Mouse (Mus musculus) olfactory bulb, adult 2 months (tissue): ENCODE results near the gene Schip1. TPM values are rescaled to one million over a fixed set of nuclear protein-coding genes. Genes with fewer than 3 reads are reported as not detected.

Experiments used
- H3K27ac ChIP-seq: fragments of 200-500 bp; 2 replicates; pipeline ENCODE4 v1.5.1; 2012; ENCODE audit warnings: low read depth, low read length; ENCODE audit not compliant: insufficient read depth
- H3K4me1 ChIP-seq: fragments of 200-500 bp; 2 replicates; pipeline ENCODE4 v1.6.1; 2012; ENCODE audit warnings: low read length; ENCODE audit not compliant: control insufficient read depth, insufficient read depth
- H3K4me3 ChIP-seq: fragments of 200-500 bp; 2 replicates; pipeline ENCODE4 v1.5.1; 2012; ENCODE audit warnings: mild to moderate bottlenecking, low read depth, low read length, moderate library complexity; ENCODE audit not compliant: insufficient read depth
- CTCF ChIP-seq: fragments of 200-500 bp; IDR thresholded peaks from 2 replicates; pipeline ENCODE4 v1.5.1; 2012; ENCODE audit warnings: low read depth, mild to moderate bottlenecking, low read length, moderate library complexity; ENCODE audit not compliant: insufficient read depth
- POLR2A ChIP-seq: fragments of 200-500 bp; IDR thresholded peaks from 2 replicates; pipeline ENCODE4 v1.6.1; 2012; ENCODE audit warnings: mild to moderate bottlenecking, low read depth, low read length, moderate library complexity; ENCODE audit not compliant: insufficient read depth
- WGBS: fragments of 180-500 bp; shearing (Covaris S2); methylation state at CpG from one replicate; pipeline ENCODE4 v1.1.7; 2018; 5-methylcytosine and 5-hydroxymethylcytosine counted together
- polyA plus RNA-seq: library from polyadenylated mRNA; stranded (reverse); fragments of >200 nt; gene quantifications from 2 replicates; pipeline ENCODE4 v1.2.4, GENCODE M21; 2012; ENCODE audit warnings: low replicate concordance; ENCODE audit not compliant: missing spikeins, insufficient read depth, insufficient read length

The Schip1 gene
- polyA plus RNA-seq, 1 experiment: not detected

DNA sequence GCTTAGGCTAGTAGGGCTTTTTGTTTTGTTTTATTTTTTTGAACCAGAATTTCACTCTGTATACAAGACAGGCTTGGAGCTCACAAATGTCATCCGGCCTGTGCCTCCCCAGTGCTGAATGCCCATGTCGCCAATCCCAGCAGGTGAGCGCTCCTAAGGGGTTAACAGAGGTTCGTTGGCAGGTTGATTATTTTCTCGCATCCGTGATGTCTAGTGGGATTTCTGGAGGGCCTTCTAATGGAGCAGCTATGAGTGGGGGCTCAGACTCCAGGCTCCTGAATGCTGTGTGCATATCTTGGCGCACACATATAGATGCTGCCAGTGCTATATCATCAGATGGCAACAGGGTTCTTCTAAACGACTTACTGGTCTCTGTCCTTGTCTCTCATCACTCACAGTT is 510.0 kb downstream of the Schip1 start:
- no peak for TF ChIP-seq CTCF
- H3K4me1 ChIP-seq: peaks cover 22% of the 10 kb centered on the region
- H3K4me3 ChIP-seq: peak overlapping the region; percentile 48
- no peak overlapping the region for H3K27ac ChIP-seq
- WGBS: 39% methylated on average over 8 of the region's 8 CpGs

DNA sequence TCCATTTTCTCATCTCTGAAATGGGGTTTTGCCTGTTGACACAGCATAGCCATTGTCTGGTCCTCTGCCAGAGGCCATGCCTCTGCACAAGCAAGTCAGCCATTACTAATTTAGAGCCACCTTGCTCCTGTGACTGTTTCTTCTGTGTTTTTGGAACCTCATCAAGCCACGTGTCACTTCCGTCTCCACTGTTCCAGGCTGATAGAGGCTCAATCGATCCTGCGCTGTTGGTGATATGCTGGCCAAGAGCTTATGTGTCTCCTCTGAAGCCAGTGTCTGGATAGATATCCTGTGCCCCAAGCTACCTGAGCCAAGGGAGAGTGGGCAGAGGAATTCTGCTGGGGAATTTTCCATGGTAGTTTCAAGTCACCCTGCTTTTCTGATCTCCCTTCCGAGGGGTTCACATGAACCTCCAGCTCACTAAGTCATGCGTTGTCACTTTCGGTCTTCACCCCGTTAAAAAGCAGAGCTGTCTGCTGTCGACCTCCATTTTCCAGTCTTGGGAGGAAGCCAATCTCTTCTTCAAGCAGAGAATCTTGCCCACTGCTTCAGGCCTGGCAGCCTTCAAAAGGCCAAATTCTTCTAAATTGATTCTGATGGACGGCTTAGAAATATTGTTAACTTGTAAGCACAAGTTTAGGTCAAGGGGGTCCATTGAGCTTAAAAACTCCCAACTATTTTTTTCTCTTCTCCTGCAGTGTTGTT is 511.2 kb downstream of the Schip1 start:
- WGBS: 51% methylated on average over 10 of the region's 10 CpGs
- no peak for TF ChIP-seq CTCF
- no peak for TF ChIP-seq POLR2A
- H3K4me1 ChIP-seq: peaks cover 22% of the 10 kb centered on the region
- H3K4me3 ChIP-seq: 0 out of 2 replicates have a peak overlapping the region, but pooled peaks have one; percentile 11
- H3K27ac ChIP-seq: peak overlapping the region; percentile 49; the same call in 1 of the 2 replicates

DNA sequence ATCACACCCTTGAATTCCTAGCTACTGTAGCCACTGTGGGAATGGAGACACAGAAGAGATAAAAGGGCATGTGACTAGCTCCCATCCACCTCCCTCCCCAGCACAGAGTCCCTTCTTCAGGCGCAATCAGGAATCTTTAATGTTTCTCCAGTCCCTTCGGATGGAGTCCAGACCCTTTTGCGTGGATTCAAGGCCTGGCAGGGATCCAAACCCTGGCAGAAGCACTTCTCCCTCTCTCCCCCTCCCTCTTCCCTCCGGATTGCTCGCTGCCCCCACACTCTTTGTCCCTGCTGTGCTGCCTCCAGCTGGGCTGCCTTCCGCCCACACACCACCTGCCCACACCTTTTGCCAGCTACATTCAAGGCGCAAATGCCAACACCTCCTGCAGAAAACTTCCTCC is 511.8 kb downstream of the Schip1 start:
- 0 out of 2 replicates have a peak overlapping the region, but pooled peaks have one; percentile 19 for H3K27ac ChIP-seq
- TF ChIP-seq CTCF: no peak
- no peak for TF ChIP-seq POLR2A
- WGBS: 8% methylated on average over 7 of the region's 7 CpGs
- peaks cover 23% of the 10 kb centered on the region for H3K4me1 ChIP-seq
- peak overlapping the region; percentile 2; the same call in 1 of the 2 replicates for H3K4me3 ChIP-seq

DNA sequence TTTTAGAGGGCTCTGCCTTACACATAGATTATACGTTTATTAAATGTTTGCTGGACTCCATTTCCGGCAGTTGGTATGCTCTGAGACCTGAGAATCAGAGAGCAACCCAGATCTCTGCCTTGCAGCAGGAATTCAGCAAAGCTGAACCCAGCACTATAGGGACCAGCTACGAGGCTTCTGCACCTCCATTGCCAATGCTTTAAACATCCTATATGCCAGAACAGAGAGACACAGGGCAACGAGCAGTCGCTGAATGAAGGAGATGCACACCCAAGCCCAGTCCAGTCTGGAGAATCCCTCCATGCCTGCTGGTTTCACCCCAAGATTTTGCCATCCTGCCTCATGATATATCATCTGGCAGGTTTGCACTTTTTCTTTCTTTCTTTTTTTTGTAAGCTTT is 512.3 kb downstream of the Schip1 start:
- 0 out of 2 replicates have a peak overlapping the region, but pooled peaks have one; percentile 19 for H3K27ac ChIP-seq
- H3K4me3 ChIP-seq: no peak overlapping the region
- 46% methylated on average over 5 of the region's 5 CpGs for WGBS
- TF ChIP-seq CTCF (no peak), POLR2A (no peak)
- H3K4me1 ChIP-seq: peaks cover 29% of the 10 kb centered on the region

DNA sequence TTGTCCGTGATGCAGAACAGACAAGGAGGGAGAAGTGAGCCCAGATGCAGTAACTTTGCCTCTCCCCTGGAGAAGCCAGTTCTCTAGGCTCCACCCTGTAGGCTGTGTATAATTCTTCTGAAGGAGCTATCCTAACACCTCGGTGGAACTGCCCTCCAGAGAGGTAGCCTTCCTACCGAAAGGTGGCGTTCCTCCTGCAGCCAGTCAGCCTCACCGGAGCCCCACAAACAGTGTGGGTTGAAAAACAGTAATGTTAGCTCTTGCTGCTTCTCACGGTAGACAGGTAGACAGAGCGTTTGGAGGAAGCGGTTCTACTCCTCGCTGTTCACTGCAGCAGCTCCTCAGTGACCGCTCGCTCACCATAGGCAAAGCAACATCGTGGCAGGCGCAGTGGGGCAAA is 517.0 kb downstream of the Schip1 start:
- 48% methylated on average over 13 of the region's 13 CpGs for WGBS
- Histone ChIP-seq H3K27ac (no peak overlapping the region), H3K4me1 (peaks cover 30% of the 10 kb centered on the region), H3K4me3 (peak overlapping the region; percentile 24; the same call in 1 of the 2 replicates)
- TF ChIP-seq CTCF: no peak
- no peak for TF ChIP-seq POLR2A

DNA sequence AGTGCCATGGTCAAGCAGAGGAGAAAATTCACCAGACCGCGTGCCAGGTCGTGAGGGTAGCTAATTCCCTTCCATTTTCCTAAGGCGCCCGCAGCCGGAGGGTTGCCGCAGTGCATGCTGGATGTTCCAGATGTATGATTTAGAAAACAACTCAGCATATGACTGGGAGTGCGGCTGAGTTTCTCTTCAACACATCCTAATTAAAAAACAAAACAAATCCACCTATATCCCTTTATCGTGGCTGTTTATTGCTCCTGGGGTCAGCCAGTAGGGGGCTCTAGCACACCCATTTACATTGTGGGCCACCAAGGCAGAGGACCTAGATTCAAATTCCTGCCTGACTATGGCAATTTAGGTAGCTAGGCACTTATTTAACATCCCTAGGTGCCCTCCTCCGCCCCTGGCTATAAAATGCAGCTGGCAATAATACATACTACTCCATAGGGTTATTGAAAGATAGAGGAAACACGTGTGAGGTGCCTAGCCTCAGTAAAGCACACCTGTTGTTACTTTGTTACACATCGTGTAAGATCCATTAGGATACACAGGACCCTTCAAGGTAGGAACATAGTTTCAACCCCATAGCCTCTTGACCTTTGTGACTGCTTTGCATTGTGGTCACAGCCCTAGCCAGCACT is 517.6 kb downstream of the Schip1 start:
- Histone ChIP-seq H3K4me1 (peaks cover 31% of the 10 kb centered on the region), H3K4me3 (no peak overlapping the region), H3K27ac (no peak overlapping the region)
- WGBS: 45% methylated on average over 12 of the region's 12 CpGs
- TF ChIP-seq CTCF: no peak
- TF ChIP-seq POLR2A: no peak

DNA sequence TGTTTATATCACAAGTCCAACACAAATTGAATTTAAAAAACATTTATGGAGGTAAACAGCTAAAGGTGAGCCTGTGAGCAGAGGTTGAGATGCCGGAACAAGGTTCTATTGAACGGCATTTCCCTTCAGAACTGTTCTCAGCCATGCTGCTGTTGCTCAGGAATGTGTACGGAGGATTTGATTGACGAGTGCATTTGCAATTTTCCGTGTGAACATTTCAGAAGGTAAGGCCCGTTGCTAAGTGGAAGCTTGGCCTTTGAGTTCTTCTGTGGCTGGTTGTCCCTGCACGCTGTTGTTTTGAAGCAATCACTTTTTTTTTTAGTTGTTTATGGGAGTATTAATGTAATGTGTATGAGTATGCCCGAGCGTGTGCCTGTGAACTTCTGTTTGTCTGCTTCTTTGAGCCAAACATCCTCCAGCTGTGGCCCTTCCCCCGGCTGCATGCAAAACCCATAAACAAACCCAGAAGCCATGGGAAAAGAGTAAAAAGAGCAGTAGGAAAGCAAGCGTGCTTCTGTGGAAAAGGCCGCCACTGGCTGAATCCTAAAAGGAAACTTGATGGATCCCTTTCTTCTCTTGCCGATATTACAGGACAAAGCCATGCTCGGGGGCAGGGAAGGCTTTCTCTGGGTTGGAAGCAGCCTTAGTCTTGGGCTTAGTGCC is 518.6 kb downstream of the Schip1 start:
- Histone ChIP-seq H3K4me3 (no peak overlapping the region), H3K4me1 (peaks cover 35% of the 10 kb centered on the region), H3K27ac (0 out of 2 replicates have a peak overlapping the region, but pooled peaks have one; percentile 14)
- TF ChIP-seq POLR2A: no peak
- TF ChIP-seq CTCF: no peak
- WGBS: 26% methylated on average over 14 of the region's 14 CpGs

DNA sequence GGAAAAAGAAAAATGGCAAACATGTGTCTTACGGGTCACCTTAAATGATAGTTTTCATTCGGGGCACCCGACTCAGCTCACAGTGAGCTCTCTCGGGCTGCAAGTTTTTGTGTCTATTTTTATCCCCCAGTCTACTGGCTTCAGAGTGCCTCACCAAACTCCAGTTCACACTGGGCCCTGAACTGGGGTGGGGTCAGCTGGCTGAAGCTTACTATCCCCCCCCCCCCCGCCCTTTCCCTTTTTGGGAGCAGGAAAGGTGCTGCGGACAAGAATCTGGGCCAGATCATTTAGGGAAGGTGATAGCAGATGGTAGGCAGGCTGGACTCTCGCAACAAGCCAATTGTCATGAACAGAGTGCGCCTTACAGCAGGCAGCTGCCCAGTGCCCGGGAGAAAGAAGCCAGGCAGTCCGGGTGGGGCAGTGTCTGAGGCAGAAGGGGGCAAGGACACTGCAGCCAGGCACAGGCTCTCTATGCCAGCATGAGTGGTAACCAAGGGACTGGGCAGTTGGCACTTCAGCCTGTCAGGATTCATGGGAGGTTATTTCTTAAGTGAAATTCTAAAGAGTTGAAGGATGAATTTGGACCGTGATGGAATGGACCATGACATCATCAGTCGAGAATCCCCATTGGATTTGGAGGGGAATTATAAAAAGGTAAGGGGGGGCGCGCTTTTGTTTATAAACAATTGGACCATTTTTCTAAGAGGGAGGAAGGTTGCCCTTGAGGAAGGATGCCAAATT is 519.3 kb downstream of the Schip1 start:
- 0 out of 2 replicates have a peak overlapping the region, but pooled peaks have one; percentile 12 for H3K27ac ChIP-seq
- peaks cover 35% of the 10 kb centered on the region for H3K4me1 ChIP-seq
- no peak for TF ChIP-seq CTCF
- TF ChIP-seq POLR2A: no peak
- no peak overlapping the region for H3K4me3 ChIP-seq
- WGBS: 48% methylated on average over 14 of the region's 14 CpGs

DNA sequence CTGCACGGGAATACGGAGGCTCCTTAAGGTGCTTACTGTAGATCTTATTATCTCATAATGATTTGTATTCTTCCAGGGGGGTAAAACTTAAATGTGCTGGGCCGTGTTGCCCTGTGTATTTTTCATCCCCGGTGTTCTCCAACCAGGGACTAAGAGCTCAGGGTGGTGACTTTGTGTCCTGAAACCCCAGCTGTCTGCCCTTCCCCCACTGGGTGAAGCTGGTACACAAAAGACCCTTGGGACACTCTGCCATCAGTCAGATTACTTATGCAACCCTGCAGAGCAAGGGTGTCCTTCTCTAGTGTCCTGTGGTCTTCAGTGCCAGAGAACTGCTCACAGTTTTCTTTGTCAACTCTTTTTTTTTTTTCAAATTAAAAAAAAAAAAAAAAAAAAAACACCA is 520.6 kb downstream of the Schip1 start:
- Histone ChIP-seq H3K4me1 (peaks cover 36% of the 10 kb centered on the region), H3K27ac (no peak overlapping the region), H3K4me3 (no peak overlapping the region)
- 70% methylated on average over 4 of the region's 4 CpGs for WGBS
- TF ChIP-seq CTCF: no peak
- TF ChIP-seq POLR2A: no peak
